Mouse (Mus musculus) layer of hippocampus, postnatal 10 days (tissue): ENCODE measurements around the gene Tmem262. TPM values are rescaled to one million over a fixed set of nuclear protein-coding genes. Genes with fewer than 3 reads are reported as not detected.
"Not testable (repeated sequence)": the region's sequence is repeated elsewhere in the genome, so short reads cannot be mapped to it uniquely, and the experiment has no call there.

ENCODE experiments used
- DNase-seq, 2 experiments: peaks; one replicate each; pipeline ENCODE4 v3.0.0; 2021; ENCODE audit warnings: low spot score in 2 of 2
- long read RNA-seq: library from polyadenylated mRNA; stranded (forward); transcript quantifications from one replicate; pipeline ENCODE4 v2.0.0, GENCODE M21; 2023
- total RNA-seq, 2 experiments: library from RNA; stranded (reverse); gene quantifications; 2 replicates each; pipeline ENCODE4 v1.2.3; 2021

Tmem262 gene
- not detected for total RNA-seq
- long read RNA-seq, partial matches to known transcripts, result 0 of 1 reads
- long read RNA-seq, other reads (novel, unspliced or antisense), result 1 of 1 reads

DNA sequence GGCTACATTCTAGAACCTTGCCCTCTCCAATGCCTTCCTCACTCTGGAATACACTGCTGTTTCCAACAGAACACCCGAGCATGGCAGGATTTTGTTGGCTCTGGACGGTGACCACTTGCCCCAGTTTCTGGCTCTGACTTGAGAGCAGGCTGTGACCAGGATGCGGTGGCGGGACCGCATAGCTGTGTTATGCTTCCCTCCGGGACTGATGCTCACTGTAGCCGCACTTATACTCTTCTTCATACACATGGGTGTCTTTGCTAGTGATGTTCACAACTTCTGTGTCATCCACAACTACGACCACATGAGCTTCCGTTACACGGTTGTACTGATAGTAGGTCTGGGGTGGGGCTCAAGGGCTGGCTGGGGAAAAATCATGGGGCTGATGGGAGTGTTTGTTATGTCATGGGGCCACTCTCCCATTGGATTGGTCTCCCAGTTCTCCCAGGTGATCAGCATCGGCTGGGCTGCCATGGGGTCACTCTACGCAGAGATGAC lies at the start of gene Tmem262:
Tmem262 (plus strand) TSS at position 51 of the 498 bp plus-strand sequence.
- DNase-seq, result no peak

DNA sequence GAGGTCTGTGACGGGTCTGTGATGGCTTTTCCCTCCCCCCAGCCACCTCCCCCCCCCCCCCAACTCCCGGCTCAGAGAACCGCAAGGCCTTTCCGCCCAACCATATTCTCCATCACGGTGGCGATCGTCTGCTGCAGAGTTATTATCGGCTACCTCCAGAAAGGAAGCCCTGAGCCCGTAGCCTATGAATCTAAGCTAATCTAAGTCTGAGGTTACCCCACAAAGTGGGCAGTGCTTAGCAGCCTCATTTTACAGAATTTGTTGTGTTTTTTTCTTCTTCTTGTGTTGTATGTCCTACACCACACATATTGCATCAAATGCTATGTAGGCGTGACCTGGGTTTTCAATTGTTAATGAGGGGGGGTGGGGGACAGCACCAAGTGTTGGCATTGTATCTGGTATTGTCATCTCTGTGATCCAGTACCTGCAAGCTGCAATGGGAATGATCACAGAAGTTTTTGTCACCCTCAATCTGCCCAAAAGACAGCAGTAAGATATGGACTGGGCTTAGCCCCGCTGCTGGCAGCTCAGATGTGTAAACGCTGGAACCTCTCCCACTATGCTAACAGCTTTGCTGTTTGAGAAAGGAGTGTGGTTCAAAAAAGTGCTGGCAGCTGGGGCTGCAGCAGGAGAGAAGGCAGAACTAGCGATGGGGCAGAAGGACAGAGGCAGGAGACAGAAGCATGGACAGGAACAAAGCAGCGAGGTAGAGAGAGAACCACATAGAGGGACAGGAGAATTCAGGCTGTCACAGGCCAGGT lies 49.1 kb upstream of the Tmem262 start:
- DNase-seq, result no peak

DNA sequence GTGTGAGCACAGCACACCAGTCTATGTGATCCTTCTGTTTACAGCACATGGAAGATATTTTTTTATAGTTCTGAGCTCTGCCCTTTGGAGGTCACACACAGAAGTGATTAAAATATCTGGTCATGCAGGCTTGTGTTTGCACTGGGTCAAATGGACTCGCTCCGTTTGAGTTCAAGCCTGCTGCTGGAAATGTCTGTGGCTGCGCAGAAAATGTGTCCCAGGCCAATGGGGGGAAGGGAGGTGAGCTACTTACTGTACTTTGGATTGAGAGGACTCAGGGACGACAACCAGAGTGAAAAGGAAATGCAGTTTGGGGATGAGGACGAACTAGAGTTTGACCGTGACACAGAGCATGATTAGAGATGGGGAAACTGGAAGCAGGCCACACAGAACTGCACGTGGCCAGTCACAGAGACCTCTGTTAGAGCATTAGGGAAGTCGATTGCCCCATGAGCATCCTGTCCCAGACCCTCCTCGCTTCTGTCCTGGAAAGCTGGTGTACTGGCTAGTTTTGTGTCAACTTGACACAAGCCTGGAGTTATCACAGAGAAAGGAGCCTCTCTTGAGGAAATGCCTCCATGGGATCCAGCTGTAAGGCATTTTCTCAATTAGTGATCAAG lies 43.8 kb upstream of the Tmem262 start:
- no peak for DNase-seq

DNA sequence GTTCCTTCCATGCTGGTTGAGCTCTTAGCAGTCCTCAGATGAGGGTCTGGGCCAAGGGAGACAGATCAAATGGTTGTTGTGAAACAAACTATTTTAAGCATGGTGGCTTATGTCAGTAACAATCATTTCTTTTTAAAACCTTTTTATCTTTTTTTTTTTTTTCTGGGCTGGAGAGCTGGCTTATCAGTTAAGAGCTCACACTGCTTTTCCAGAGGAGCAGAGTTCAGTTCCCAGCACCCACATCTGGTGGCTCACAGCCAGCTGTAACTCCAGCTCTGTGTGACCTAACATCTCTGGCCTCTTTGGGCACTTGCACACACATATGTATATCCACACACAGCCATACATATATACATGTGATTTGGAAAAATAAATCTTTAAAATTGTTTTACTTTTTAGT lies 42.1 kb upstream of the Tmem262 start:
- no peak for DNase-seq

DNA sequence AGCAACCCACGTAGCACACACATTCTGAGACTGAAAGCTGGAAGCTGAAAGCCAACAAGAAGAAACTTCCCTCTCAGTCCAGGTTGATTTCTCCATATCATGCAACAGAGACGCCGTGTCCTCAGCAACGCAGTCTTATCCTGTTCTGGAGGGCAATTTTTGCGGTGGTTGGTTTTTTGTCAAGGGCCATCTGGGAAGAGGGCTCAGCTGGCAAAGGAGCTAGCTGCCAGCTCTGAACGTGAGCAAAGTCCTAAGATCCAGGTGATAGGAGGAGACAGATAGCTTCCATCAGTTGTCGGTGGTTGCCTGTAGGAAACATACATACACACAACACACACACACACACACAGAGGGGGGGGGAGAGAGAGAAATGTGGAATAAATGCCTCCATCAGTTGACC lies 41.5 kb upstream of the Tmem262 start:
- no peak for DNase-seq

DNA sequence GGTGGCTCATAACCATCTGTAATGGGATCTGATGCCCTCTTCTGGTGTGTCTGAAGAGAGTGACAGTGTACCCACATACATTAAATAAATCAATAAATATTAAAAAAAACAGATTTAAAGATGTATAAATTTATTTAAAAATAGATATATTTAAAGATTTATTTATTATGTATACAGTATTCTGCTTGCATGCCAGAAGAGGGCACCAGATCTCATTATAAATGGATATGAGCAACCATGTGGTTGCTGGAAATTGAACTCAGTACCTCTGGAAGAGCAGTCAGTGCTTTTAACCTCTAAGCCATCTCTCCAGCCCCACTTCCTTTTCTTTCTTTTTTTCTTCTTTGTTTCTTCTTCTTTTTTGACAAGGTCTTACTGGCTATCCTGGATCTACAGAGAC lies 39.8 kb upstream of the Tmem262 start:
- no peak for DNase-seq

DNA sequence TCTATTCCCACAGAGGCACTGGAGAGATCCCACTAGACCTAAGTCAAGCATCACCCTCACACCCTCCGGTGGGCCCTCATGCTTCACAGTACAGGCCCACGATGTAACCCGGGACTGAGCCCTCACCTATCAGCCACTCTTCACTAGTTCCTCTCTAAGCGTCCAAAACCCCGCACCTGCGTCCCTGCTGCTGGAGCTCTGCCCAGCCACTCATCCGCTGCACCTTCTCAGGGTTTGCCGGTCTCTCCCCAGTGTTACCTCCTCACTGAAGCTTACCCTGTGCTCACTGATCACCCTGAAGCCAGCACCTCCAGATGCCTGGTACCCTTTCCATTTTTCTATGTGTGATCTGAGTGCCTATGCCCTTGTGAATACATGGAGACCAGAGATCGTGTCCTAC lies 37.5 kb upstream of the Tmem262 start:
- no peak for DNase-seq

DNA sequence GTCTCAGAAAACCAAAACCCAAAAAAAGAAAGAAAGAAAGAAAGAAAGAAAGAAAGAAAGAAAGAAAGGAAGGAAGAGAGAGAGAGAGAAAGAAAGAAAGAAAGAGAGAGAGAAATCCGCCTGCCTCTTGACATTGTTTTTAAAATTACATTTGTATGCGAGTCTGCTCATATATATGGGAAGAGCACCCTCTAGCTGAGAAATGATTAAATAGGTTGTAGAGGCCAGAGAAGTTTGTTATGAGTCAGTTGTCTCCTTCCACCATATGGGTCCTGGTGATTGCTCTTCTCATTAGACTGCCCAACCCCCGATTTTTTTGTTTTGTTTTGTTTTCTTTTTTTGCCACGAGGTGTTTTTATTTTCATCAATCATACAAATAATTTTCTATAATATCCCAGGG lies 35.7 kb upstream of the Tmem262 start:
- not testable (repeated sequence) for DNase-seq

DNA sequence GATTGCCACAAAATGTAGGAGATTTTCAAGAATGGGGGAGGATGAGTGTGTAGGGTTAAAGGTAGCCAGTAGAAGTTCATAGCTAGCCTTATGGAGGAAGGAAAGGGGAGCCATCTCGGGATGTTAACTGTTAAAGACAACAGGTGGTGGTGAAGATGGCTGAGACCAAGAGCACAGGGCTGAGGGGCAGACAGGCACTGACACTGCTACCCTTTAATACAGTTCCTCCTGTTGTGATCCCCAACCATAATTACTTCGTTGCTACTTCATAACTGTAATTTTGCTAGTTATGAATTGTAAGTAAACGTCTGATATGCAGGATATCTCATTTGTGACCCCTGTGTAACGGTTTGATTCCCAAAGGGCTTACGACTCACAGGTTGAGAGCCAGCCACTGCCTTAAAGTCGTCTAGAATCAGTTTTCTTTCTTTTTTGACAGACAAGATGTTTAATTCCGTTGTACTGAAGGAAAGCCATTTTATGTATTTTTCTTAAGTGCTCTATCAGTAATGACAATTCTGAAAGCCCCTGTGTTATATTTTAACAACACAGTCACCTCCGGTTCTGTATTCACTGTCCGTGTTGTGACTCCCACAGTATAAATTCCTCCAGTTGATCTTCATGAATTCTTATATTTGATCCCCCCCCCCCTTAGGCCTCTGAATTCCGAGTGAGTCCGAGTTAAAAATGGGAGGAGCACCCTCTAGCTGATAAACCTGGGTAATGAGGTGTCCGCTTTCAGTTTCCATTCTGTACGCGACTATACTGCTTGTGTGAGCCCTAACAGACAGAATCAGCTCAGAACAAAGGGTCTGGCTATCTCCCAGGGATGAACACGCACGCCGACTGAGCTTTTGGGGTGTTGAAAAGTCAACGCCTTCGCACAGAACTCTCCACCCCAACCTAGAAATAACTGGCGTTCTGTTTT lies 34.2 kb upstream of the Tmem262 start:
- no peak for DNase-seq

DNA sequence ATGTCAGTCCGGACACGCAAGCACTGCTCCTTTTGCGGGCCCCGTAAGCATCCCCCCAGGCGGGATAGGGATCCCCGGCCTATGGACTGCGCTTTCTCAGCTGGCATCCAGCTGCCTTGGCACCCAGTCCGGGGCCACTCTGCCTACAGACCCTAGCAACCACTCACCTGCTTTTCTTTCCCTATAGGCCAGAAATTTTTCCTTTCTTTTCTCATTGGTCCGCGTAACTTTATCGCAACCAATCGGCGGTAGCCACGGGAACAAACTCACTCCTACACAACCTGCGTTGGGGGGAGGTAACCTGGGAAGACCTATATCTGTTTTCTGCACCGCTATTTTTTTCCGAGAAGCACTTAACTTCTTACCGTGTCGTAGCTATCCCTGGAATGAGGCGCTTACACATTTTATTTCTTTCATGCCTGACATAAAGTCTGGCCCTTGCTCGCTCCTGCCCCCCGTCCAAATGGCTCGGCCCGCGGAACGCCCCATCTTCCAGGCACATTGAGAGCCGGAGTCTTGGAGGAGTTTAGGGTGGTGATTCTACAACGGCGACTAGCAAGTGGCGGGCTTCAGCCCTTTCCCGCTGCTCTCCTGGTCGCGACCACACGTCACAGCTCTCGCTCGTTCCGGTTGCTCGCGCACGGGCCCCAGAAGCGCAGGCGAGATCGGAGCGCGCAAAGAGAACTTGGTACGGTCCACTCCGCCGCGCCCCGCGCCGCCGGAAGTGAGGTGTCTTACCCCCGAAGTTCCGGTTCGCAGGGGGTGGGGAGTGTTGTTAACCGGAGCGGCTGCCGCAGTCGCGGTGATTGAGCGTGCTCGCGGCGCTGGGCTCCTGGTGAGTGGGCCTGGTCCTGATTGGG lies 33.3 kb upstream of the Tmem262 start, which contains the start of gene Syvn1:
Syvn1 (plus strand) TSS at position 283 of the 860 bp plus-strand sequence.
- peak; percentile 85 to 91 for DNase-seq

DNA sequence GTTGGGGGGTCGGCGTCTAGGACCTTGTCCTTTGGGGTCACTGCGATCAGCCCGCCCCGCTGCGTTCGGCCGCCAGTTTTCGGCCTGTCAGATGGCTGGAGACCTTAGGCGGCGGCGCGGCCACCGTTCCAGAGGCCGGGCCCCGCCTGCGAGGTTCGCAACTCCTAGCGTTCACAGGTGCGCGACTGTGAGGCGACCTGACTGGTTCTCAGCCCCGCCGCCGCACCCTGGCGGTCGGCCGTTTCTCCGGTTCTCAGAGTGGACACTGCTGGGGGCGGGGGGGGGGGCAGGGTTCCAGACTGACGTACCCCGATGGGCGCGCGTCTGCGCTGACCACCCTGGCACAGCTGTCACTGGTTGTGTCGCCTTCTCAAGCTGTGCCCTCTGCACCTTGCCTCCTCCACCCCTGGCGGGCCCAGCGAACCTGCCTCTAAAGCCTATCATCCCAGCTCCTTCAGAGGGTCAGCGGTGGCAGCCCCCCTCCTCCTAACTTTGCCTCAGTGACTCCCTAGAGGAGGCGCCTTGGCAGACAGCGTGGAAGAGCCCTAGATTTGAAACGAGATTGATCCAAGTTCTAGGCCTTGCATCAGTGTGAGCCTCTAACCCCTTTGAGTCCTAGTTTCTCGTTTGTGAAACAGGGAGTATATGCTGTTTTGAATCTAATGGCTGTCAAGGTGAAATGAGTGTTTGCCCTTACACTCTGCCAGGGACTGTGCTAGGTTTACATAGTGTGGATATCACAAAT lies 32.5 kb upstream of the Tmem262 start:
- DNase-seq, result no peak

DNA sequence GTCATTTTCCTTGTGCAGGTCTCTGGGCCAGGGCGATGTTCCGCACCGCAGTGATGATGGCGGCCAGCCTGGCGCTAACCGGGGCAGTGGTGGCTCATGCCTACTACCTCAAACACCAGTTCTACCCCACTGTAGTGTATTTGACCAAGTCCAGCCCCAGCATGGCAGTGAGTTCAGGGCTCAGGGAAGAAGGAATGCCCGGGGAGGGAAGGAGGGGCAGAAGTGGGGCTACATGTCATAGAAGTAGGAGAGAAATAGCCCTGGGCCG lies 32.0 kb upstream of the Tmem262 start:
- DNase-seq, result no peak

DNA sequence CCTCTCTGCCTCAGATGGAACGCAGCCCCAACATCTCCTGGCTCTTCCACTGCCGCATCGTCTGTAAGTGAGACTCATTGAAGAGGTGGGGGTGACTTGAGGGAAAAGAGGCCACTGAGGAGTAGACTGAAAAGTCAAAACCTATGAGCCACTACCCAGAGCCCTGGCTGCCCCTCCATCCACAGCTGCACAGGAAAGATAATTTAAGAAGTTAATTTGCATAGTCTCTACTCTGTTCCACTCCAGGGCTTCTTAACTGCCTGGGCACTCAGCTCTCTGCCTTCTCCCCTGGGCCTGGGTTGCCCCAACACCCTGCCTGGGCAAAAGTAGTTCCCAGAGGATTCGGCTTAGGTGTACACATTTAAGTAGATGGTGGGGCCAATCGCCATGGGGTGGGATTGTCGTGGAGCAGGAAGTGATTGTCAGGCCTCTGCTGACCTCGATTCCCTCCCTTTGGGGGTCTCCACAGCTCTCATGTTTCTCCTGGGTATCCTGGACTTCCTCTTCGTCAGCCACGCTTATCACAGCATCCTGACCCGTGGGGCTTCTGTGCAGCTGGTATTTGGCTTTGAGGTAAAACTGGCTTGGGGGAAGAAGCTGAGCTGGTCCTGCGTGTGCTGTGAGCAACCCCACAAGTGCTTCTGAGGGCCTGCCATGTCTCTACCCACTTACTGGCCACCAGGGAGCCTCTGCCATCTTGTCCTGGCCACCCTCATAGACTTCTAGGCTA lies 31.0 kb upstream of the Tmem262 start:
- no peak for DNase-seq

DNA sequence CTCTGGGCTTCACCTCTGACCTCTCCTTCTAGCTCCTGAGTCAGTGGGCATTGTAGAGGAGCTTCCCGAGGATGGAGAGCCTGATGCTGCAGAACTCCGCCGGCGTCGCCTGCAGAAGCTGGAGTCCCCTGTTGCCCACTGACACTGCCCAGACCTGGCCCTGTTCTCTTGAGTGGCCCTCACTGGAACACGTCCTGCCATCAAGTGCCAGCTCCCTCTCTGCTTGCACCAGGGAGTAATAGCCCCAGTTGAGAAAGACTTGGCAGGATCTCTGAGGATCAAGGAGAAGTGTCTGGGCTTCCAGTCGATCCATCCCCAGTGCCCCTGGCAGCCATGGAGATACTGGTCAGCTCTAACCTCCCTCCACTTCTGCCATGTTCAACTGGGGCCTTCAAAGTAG lies 27.3 kb upstream of the Tmem262 start:
- no peak for DNase-seq

DNA sequence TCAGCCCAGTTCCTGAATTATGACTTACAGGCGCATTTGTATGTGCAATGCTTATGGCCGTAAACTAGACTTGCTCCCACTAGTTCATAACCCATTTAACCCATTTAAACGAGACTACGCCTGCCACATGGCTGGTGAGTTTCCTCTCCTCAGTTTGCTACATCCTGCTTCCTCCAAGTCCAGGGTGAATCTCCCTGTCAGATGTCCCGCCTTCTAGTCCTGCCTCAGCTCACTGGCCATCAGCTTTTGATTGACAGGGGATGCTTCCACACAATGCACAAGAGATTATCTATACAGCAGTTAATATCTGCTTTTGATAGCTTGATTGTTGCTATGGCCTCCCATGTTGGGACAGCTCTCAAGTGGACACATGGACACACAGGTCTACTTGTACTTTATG lies 25.5 kb upstream of the Tmem262 start:
- no peak for DNase-seq

DNA sequence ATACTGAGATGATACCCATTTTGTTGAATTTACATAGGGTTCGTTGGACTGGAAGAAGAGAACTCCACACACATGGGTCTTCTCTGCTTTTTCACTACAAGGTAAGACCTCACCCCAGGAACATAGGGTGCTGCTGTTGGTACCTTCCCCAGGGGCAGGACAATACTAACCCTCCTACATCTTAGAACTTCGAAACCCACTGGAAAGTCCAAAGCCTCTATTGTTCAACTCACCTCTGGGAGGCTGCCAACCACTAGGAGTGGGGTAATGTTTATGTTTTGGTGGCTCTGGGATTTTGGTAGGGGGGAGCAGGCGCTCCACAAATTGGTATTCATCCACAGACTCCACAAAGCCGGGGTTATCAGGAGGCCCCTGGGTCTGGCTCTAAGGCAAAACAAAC lies 23.1 kb upstream of the Tmem262 start:
- no peak for DNase-seq

DNA sequence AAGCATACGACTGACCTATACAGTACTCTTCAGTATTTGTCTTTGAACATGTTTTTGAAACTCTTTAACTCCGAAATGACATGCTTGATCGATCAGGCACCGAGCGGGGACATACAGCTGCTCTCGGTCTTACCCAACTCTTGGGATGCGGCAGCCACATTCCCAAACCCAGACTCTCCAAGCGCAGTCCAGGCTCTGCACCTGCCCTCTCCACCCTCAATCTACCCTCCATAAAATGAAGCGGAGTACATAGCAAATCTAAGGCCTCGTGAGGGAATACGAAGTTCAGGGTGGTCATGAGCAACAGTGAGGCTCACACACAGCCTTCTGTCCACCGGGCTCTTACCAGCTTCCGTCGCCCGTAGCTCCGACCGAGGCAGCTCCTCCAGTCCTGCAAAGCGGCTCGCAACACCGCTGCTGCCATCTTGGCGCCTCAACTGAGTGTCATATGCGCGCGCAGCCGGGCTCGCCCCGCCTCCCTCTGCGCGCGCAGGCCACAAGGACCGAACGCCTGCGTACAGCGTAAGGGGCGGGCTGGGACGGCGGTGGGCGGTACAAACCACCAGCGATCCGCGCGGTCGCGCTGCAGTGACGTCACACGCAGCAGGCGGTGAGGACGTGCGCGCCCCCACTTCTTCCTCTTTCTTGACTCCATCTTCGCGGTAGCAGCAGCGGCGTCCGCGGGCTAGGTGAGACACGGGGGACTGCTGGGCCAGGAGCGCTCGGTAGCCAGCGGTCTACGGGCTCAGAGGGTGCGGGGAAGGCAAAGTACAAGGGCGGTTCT lies 22.3 kb upstream of the Tmem262 start, which contains the start of the genes Mrpl49 and Fau:
Mrpl49 (minus strand) TSS at position 473 of the 784 bp plus-strand sequence.
Fau (plus strand) TSS at position 532 of the 784 bp plus-strand sequence.
- peak; percentile 97 to 99 for DNase-seq

DNA sequence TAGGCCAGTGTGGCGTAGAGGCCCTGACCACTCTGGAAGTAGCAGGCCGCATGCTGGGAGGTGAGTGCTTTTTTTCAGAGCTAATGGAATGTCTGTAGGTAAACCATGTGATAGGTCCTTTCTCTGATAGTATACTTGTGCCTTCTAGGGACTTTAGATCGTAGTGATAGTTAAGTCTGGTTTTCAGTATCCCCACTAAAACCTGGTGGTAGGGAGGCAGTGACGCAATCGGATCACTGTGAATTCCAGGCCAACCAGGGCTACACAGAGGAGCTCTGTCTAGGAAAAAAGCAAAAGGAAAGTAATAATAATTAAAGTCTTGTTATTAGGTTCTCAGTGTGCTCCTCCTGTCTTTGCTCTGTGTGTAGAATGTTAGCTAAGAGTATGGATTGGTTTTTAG lies 21.3 kb upstream of the Tmem262 start:
- no peak for DNase-seq
